Mouse (Mus musculus): Measurements from ENCODE around the gene Ccl5. TPM values are rescaled to one million over a fixed set of nuclear protein-coding genes. Genes with fewer than 3 reads are reported as not detected.

The Ccl5 gene
- total RNA-seq, 4 experiments from 2014 or later: 0.76 to 1.1 TPM; not detected in 2

DNA sequence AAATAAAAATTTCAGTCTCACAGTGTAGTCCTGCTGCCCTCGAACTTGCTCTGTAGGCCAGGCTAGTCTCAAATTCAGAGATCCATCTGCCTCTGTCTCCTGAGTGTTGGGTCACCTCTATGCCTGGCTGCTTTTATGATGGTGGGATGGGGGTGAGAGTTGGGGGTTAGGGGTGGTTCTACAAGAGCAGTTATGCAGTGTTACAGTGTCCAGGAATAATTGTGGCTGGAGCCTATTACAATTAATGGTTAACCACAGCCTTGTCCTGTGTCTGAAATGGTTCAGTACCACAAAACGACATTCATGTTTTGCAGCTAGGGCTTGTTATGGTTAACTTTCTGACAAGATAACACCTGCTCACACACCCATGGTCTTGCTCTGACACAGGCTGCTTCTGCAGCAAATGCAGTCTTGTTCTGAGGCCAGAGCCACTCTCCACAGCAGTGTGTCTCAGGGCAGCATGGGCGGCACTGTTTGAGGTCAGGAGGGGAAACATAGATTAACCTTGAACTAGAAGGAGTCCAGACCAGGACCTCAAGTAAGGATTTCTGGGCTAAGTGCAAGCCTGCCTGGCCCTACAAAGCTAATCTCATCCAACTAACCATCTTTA is 8.5 kb upstream of the Ccl5 start:
- no peak for DNase-seq (ENCODE audit: low spot score)

DNA sequence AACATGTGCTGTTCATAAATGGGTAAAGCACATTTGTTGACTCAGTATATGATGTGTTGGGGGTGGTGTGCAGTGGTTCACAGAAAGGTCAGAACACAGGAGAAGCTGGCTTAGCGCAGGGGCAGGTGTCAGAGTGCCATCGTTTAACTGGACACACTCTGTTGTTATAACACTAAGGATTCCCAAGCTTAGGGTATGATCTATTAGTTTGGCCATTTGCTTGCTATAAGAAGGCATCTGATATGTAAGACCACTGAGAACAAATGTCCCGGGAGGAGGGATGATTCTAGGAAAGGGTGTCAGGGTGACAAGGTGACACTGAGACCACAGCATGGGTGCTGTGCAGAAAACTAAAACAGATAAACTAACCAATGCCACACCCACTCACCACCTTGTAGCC is 6.5 kb upstream of the Ccl5 start:
- no peak for DNase-seq (ENCODE audit: low spot score)

GRCm38 (mm10) chr11:83534609-83535423 is 4.5 kb upstream of the Ccl5 start:
- DNase-seq (ENCODE audit: low spot score): peak; percentile 86

- DNase-seq (ENCODE audit: low spot score): no peak
Observed at GRCm38 (mm10) chr11:83534143-83534542, 3.8 kb upstream of the Ccl5 start.

- no peak for DNase-seq (ENCODE audit: low spot score)
Observed at GRCm38 (mm10) chr11:83533192-83533591, 2.9 kb upstream of the Ccl5 start.

DNA sequence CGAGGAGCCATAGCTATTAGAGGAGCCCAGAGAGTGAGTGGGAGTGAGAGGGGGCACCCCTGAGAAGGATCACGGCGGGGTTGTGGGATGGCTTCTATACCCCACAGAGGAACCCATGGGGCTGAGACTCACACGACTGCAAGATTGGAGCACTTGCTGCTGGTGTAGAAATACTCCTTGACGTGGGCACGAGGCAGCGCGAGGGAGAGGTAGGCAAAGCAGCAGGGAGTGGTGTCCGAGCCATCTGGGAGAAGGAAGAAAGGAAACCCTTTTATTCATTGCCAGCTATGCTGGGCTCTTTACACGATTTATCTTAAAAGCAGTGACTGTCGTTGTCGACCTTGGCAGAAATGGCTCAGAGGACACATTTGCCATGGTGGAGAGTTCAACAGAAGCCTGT is 1.3 kb downstream of the Ccl5 start:
- no peak for DNase-seq (ENCODE audit: low spot score)

- DNase-seq (ENCODE audit: low spot score): no peak
Observed at GRCm38 (mm10) chr11:83522075-83522474, 8.2 kb downstream of the Ccl5 start, which contains the start of gene Heatr9. TSS of gene Heatr9 (minus strand) at chr11:83522175.

DNA sequence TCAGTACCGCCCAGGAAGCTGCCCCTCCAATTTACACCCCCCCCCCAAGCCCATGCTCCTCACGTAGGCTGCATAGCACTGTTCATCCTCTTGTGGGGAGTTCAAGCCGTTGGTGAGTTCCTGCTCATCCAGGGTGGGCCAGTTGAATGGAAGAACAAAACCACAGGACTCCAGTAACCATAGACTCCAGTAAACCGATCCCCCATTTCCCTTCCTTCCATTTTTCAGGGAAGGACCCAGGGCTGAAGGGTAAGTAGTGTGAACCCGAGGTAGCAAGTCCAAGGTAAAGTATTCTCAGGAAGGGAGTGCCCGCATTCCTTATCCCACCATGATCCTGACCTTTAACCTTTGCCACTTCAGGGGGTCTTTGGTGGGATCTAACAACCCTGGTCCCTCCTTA is 11.9 kb downstream of the Ccl5 start:
- DNase-seq (ENCODE audit: low spot score): no peak

GRCm38 (mm10) chr11:83517153-83517552 is 13.2 kb downstream of the Ccl5 start:
- DNase-seq (ENCODE audit: low spot score): no peak

- no peak for DNase-seq (ENCODE audit: low spot score)
Observed at GRCm38 (mm10) chr11:83509521-83509920, 20.8 kb downstream of the Ccl5 start.

- no peak for DNase-seq (ENCODE audit: low spot score)
Observed at GRCm38 (mm10) chr11:83504308-83504707, 26.0 kb downstream of the Ccl5 start.

DNA sequence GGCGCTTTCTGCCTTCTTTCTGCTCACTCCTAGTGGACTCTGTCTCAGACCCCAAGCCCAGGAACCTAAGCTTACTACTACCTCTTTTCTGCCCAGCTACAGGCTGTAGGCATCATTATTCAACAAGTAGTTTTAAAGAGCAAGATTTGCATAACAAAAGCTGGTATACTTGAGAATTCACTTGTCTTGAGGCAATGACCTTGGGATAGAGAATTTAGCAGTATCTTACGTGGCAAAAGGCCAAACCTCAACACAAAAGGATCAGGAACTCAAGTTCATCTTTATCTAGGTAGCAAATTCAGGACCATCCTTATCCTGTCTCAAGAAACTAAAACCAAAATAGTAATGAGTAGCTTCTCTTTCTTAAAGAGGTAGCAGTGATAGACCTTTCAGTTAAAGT is 34.7 kb downstream of the Ccl5 start:
- DNase-seq (ENCODE audit: low spot score): no peak

GRCm38 (mm10) chr11:83491488-83491887 is 38.8 kb downstream of the Ccl5 start:
- no peak for DNase-seq (ENCODE audit: low spot score)

Other genes starting within 250 kb of the Ccl5 start
- not detected for gene Slfn14, start 243.8 kb downstream of the Ccl5 start, total RNA-seq (2022)
- 10 to 100 TPM; 34.1 to 46.5 (median 36.9) TPM for gene Ap2b1, start 231.5 kb downstream of the Ccl5 start, total RNA-seq (2022)
- 10 to 100 TPM in 2 of 4 experiments, 1 to 10 TPM in 2; 8.8 to 13.9 (median 9.7) TPM for gene Pex12, start 227.9 kb downstream of the Ccl5 start, total RNA-seq (2022)
- gene Rasl10b, start 121.4 kb downstream of the Ccl5 start, total RNA-seq (2022): 10 to 100 TPM; 67.6 to 90.2 (median 81.9) TPM
- not detected for gene Gas2l2, start 101.1 kb downstream of the Ccl5 start, total RNA-seq (2022)
- not detected for gene 1700020L24Rik, start 92.8 kb downstream of the Ccl5 start, total RNA-seq (2022)
- 1 to 10 TPM; 2.4 to 5.4 (median 3.6) TPM for gene Mmp28, start 67.4 kb downstream of the Ccl5 start, total RNA-seq (2022)
- gene Taf15, start 57.4 kb downstream of the Ccl5 start, total RNA-seq (2022): 10 to 100 TPM; 35.5 to 42.1 (median 38.4) TPM
- gene Heatr9, start 8.3 kb downstream of the Ccl5 start, total RNA-seq (2022): not detected
- 1 to 10 TPM; 4.4 to 9.5 (median 5.6) TPM for gene Ccl9, start 48.1 kb upstream of the Ccl5 start, total RNA-seq (2022)
- 10 to 100 TPM in 2 of 4 experiments, 1 to 10 TPM in 2; 5.4 to 24.7 (median 9.6) TPM for gene Ccl6, start 62.6 kb upstream of the Ccl5 start, total RNA-seq (2022)
- gene Rpl9-ps1, start 115.1 kb upstream of the Ccl5 start, total RNA-seq (2022): not detected
- gene Ccl3, start 118.8 kb upstream of the Ccl5 start, total RNA-seq (2022): not detected
- not detected for gene Ccl4, start 132.1 kb upstream of the Ccl5 start, total RNA-seq (2022)
- gene Wfdc17, start 173.5 kb upstream of the Ccl5 start, total RNA-seq (2022): 1 to 10 TPM; 2.1 to 4.1 (median 3.6) TPM
- not detected for gene Wfdc18, start 178.5 kb upstream of the Ccl5 start, total RNA-seq (2022)
- 1 to 10 TPM in 1 of 4 experiments, not detected in 3; 1.5 TPM for gene Wfdc21, start 216.4 kb upstream of the Ccl5 start, total RNA-seq (2022)
- 1 to 10 TPM; 5.7 to 7.9 (median 6.6) TPM for gene Heatr6, start 223.2 kb upstream of the Ccl5 start, total RNA-seq (2022)